Mouse (Mus musculus) urinary bladder, postnatal 36 days (tissue): ENCODE measurements at regions not wholly inside any gene's neighbourhood (a gene's known extent, or its start where the extent isn't known, plus 50 kb on each side); places are given as distances from the start of the nearest gene placed in this dataset.
A peak's percentile ranks its signal among the peaks of the same experiment; 100 is the strongest.

ENCODE experiments used
- DNase-seq, 2 experiments: peaks; one replicate each; pipeline ENCODE4 v3.0.0; 2022; ENCODE audit warnings: low spot score in 2 of 2, mixed read lengths in 1 of 2

DNA sequence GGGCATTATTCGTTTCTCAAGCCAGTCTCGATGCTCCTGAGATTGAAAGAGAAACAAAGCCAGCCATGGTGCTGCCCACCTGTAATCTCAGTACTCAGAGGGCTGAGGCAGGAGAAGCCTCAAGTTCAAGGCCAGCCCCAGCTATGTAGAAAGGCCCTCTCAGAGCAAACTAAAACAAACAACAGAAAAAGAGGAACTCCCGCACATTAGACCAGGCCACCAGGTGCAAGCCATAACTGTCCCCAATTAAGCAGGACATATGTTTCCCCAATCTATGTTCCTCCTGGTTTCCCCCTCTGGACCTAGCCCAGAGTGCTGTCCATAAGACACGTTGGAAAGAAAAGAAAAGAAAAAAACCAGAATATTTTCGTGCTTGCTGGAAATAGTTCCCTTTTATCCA lies 142.5 kb downstream of the Cdc5l start:
- no peak for DNase-seq

DNA sequence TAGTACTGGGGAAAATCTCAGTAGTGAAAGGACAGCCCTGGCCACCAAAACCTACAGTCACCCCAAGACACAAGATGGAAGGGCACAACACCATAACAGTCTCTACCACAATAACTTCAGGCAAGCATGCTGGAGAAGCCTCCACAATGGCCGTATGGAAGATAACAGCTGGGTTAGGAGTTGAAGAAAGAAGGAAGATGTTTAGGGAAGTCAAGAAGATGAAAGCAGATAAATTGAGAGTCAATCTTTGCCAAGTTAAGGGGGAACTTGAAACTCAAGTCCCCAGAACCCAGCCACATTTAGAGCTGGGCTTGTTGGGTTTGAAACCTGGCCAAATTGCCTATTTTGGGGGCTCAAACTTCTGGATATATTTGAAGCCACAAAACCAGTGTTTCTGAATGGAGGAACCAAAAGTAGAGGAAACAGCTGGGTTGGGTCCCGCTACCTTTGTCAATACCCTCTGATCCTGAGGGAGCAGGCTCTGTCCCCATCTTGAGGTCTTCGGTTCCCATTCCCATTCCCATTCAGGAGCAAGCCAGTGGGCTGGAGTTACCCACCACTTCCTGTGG lies 147.8 kb downstream of the Cdc5l start:
- DNase-seq: no peak

DNA sequence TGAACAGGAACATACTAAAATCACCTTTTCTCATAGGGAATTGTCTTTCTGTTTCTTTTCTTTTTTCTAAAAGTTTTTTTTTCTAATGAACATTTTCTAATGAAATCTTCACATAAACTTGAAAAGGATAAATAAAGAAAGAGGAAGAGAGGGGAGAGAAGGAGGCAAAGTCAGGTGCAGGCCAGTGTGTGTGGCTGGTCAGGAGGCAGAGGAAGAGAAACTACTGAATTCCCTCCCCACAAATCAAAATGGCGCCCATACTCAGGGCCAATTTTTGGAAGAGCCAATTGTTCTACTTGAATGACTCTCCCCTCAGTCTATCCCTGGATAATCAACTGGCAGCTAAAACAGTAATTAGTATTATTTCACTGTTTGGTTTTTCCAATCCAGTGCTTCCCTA lies 152.0 kb downstream of the Cdc5l start:
- no peak for DNase-seq

DNA sequence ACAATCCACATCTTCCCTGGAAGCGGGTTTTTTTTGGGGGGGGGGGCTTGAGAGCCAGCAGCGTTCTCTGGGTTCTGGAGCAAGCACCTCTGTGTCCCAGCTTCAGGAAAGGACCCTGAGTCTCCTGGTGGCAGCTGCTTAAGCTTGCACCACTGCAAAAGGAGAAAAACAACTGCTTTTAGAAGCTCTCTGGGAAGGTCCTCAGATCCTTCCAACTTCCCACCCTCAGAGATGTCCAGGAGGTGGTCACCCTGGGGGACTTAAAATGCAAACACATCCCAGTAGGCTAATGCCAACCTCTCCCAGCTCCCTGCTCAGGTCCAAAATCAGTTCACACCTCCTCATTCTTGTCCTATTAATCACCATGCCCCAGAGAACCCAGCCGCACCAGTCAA lies 153.7 kb downstream of the Cdc5l start:
- no peak for DNase-seq

DNA sequence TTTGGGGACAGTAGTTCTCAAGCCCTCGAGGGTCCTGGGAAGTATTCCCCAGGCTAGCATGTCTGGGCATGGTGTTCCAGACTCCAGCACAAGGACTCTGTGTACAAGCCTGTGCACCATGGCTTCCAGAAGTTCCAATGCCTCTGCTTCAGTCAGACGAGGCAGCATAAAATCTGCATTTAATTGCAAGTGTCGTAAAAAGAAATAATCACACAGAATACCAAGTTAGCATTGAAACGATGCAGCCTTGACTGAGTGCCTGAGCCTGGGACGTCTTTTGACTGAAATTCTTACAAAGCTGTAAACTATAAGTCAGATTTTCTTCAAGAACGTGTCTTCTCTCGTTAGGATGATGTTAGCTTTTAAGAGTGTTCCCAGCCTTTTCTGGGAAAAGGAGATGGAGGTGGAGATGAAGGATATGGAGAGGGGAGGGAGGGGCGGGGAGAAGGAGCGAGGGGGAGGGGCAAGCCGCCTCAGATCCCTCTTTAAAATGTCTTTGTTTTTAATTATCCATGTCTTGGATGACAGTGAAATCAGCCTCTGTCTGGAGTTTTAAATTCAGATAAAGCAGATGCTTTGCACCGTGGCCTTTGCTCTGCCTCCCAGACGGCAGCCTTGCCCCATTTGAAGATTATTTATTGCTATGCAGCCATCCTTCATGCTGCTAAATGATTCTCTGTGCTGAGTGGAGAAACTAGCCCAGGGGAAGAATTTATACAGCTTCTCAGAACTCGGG lies 154.3 kb downstream of the Cdc5l start:
- no peak for DNase-seq

DNA sequence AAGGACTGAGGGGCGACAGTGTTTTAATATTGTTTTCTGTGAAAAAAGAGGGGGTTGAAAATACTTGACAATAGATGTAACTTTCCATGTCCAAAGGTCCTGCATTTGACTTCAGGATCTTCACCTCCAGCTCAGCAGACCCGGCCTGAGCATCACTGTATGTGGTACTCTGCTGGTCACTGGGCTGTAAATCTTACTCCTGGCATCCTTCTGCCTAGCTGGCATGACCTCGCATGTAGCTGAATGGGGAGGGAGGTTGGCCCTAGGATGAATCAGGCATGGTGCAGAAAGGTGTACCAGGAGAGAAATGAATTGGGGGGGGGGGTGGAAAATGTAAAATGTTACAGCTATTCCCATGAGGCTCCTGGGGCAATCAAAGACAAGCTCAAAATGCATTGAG lies 156.0 kb downstream of the Cdc5l start:
- DNase-seq: no peak

DNA sequence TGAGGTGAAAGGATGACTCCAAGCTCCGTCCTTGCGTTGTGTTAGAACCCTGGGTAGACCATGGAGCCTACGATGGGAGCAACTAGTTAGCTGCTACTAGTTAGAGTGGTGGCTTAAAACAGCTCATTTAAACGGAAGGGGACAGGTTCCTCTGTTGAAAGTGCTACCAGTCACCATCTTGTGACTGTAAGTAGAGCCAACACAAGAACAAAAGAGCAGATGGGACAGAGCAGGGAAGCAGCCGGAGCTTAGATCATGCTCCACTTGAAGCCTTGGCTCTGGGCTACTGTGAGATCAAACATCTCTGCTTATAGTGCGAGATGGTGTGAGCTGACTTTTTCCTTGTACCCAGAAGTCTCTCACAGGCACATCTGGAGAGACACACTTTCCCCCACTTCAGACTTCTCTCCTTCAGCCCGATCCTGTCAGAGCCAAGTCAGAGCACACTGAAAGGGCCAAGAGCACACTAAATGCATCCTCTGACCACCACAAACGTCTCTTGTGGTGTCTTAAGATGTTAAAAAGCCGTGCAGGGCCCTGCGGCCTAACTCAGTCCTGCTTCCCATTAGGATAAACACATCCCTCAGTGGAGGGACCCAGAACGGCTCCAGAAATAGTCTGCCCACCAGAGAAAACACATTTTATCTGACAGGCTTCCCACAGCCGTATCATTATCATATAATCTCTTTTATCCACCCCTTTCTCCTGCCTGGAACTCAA lies 156.7 kb downstream of the Cdc5l start:
- no peak for DNase-seq

DNA sequence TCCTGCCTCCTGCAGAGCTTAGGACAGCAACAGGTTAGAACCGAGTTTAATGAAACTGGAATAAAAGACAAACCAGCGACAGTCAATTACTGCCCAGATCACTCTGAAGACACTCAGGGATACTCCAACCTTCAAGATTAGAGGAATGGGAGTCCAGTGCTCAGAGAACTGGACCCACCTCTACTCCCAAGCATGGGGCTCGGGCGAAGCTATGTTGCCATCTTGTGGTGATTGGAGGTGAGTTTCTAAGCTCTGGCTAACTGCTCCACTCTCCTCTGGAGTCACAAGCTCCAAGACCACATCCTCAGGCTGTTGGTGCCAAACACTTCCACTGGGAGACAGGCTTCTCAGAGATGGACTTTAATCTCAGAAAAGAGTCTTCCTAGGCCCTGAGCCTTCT lies 158.6 kb downstream of the Cdc5l start:
- DNase-seq: no peak

DNA sequence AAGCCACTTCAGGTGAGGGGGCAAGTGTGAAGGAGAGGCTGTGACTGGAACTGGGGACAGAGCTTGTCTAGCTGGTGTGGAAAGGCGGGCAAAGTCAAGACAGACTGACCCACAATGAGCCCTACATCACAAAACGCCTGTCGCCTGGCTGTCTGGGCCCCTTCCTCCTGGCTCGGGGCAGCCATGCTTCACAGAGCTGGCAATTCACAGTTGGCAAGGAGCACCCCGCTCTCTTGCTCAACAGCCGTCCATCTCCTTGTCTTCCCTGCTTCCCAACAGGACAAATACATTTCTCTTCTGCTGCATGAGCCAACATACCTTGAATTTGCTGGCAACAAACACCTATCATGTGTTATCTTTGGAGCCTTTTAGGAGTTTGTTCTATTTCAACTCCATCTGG lies 166.8 kb downstream of the Cdc5l start:
- no peak for DNase-seq

DNA sequence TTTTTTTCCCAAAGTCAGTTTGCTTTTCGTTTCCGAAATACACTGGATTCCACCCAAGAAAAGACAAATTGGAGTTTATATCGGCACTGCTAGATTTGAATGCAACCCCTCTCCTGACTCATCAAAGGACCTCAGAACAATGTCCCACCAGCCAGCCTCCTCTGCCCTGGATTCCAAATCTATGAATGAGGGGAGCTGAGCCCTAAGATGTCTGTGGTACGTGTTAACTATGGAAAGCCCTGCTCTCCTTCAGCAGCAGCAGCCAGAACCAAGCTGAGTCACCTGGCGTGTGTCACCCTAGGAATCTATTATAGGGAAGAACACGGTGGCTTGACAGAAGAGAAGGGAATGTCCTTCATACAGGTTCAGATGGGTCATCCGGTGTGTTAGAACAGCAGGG lies 167.9 kb downstream of the Cdc5l start:
- DNase-seq: no peak

DNA sequence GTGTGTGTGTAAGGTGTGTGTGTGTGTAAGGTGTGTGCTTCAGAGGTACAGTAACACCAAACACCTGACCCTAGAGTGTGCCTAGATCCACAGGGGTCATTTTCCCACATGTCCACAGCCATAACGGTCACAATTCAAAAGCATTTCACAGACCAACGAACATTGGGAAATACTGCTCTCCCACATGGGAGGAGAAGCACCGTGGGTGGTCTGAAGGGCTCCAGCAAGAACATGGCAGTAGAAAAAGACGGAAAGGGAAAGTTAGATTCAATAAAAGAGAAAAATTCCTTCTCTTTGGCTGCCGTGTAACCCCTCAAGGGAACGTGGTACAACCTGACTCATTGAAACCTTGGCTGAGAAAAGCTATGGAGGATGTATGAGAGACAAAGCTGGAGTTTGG lies 169.1 kb downstream of the Cdc5l start:
- DNase-seq: no peak

DNA sequence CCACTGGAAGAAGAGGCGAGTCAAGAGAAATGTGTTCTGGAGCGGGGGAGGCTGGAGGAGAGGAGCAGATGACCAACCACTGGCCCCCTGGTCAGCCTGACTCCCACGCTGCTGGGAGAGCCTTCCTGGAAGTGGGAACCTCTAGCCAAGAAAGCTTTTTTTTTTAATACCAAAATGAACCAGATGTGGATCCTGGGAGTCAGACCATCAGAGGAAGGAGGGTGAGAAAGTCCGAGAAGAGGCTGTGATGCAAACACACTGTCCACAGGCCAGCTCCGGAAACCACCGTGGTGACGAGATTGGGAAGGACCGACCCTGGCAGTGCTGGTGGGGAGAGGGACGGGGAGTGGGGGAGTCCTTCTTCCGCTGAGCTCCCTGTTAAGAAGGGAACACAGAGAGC lies 173.1 kb downstream of the Cdc5l start:
- DNase-seq: no peak

DNA sequence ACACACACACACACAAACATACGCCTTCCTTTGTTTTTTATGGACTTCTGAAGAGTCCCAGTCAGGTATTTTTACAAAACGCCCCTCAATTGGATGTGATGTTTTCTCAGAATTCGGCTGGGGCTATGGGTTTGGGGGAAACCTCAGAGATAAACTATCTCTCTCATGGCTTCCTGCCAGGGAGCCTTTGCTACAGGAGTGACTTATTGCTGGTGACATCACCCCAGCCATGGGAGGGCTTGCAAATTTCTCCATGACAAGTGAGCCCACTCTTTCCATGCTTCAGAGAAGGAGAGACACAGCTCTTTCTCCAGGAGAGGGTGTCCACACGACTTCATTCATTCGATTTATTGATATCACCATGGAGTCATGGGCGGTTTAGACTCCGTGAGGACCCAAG lies 175.5 kb downstream of the Cdc5l start:
- DNase-seq: no peak

DNA sequence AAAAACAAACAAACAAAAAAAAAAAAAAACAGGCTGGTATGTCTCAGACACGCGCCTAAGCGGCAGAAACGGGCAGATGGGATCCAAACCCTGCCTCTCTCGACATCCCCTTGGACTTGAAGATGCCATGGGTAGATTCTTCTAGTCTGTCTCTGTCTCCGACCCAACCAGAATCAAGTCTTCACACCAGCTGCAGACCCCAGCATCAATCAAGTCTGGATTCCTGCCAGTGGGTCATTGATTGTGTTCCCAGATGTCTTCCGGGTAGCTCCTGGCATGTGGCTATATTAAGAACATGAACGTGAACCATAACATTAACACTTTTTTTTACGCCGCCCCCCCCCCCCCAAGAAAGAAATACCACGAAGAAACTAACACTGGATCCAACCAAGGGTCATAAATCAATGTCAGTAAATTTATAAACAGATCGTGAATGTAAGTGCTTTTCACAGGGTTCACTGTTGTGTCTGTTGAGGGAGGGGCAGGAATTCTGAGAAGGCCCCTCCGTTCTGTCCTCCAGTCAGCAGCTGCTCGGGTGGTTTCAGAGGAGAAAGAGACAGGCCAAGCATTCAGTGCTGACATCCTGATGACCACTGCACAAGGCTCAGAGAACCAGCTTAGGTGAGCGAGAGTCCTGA lies 180.8 kb downstream of the Cdc5l start:
- no peak for DNase-seq

DNA sequence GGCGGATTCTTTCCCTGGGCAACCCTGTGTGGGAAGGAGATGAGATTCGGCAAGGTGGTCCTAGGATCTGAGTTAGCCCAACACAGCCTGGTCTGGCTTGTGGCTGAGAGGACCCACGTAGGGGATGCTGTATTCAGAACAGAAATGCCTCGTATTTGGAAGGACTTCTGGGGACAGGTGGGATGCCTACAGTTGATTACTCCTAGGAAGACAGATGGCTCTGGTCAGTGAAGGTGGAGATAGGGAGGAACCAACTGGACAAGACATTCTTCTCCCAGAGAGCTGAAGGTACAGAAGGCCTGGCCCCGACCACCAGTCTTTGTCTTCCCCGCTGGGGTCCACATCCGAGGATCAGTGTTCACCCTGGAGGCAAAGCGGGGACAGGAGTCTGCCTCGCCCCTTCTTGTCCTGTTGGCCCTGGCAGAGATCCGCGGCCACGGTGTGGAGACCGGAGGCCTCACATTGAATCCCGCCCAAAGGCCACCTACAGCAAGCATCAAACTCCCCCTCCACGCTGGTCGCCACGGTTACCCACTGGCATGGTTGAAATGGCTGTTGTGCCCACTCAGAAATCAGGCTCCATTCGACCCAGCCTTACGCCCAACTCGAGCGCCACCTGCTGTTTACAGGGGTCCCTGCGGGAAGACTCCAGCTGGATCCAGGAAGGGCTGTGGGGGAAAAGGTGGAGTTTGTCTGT lies 182.4 kb downstream of the Cdc5l start:
- DNase-seq: peak; percentile 36 to 55

DNA sequence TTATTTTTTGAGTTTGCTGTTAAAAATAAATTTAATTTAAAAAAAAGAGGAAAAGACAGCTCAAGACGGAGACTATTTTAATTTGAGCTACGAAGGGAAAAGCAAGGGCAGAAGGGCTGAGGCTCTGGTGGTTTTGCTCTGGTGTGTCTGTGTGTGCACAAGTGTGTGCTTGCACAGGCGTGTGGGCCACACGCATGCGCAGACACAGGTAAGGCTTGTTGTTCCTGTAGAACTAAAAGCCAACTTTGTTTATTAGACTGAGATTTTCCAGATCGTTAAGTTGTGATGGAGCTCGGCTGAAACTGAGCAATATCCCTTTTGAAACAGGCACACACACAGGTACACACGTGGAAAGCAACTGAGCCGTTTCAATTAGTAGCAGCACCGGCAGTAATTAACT lies 183.1 kb downstream of the Cdc5l start:
- DNase-seq: no peak

DNA sequence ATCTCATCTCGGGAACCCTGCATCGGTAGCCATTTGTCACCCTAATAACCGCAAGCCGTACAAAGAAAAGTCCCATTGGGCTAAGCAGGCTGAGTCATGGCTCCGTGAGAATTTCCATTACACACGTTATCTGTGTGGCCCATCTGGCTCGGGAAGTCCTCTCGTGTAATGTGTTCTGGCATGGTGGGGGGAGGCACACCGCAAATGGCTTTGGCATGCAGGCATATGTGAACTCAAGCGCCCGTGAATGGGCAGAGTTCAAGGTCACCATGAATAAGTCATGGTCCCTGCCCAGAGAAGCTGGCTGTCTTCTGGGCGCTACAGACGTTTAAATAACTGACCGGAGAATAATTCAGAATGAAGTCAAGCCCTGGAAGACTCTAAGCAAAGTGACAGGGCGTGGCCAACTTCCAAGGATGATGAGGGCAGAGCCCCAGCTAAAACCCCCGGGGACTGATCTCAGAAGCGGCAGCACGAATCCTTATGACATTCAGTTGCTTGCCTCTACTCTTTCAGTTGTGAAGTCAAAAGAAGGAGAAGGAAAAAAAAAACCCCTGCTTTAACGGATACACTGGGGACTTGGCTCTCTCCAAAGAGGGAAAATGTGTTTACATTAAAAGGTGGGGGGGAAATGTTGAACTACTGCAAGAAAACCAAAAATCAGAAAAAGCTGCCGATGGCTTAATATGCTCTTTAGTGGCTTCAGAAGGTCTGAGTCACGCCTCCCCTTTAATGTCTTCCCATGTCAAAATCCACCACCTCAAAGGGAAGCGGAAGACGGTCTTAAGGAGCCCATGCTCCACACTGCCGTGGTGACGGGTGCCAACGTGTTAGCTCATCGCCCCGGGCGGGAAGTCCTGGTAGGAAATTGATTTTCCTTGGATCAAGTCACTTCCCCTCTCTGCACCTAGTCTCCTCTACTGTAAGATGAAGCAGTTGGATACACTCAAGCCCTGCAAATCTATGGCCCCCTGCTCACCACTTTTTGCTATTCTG lies 186.1 kb downstream of the Cdc5l start:
- DNase-seq: no peak

DNA sequence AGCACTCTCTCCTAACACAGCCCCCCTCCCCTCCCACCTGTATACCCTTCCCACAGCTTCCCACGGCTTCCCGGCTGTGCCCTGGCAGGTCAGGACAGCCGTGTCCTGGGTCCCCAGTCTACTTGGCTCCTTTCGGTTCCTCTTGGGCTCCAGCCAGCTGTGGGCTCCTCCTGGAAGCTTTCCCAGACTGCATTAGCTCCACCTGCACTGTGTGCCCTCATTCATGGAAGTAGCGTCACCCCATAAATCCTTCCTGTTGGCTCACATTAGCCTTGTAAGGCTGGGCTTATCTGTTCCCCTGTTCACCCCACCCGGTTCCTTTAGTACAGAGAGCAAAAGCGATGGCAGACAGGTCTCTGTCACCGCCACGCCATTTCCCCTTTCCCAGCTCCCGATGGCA lies 188.7 kb downstream of the Cdc5l start:
- no peak for DNase-seq

DNA sequence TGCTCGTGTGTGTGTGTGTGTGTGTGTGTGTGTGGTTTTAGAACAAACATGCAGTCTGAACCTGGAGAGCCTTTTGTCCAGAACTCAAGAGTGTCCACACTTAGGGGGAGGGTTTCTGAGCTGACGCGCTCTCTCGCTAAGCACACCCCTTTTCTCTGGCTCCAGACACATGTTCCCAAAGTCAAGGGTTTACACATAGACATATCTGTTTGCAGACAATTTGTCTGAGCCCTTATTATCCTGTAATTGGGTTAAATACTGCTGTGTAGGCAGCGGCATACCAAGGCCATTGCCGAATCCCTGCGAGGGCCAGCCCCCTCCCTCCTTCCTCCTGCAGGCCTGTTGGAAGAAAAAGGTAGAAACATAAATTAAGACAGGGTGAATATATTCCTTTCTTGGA lies 190.4 kb downstream of the Cdc5l start:
- DNase-seq: no peak

DNA sequence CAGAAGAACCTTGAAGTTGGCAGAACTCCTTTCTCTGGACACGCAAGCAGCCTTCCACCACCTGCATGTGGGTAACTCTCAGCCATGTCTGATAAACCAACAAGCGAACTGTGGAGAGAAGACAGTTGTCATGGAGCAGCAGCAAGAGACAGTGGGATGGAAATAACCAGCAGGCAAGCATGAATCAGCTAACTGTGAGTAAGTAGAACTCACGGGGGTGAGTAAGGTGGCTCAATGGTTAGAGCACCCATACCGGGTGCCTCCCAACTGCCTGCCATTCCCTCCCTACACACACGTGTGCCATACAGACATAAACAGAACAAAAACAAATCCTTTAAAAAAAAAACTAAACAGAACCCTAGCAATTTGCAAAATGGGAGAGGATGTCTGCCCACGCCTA lies 191.5 kb downstream of the Cdc5l start:
- no peak for DNase-seq

DNA sequence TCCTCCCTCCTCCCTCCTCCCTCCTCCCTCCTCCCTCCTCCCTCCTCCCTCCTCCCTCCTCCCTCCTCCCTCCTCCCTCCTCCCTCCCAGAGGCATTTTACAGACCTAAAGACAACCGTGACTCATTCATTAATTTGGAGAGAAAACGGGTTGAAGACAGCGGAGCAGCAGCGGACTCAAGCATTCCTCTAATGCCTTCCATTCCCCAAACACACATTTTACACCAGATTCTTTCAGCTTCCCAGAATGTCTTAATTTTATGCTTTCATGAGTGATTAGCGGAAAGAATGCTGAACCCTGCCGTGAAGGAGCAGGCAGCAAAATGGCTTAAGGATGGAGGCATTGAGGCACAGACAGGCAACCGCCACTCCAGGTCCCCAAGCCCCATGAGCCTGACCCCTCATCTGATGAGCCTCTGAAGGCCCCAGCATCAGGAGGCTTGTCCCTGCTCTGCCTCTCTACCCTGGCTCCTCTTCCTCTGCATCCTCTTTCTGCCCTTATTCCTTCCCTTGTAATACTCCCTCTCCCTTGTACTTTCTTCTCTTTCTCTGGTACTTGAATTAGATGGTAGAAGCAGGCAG lies 192.5 kb downstream of the Cdc5l start:
- no peak for DNase-seq
